Mouse (Mus musculus) mature B cell (primary cell): ENCODE data around the gene Safb2.
"Not testable (repeated sequence)": the region's sequence is repeated elsewhere in the genome, so short reads cannot be mapped to it uniquely, and the experiment has no call there.

Source experiments
- in situ Hi-C: fragments of 300-500 bp; cut with MboI; formaldehyde crosslinking; loops from 2 replicates; pipeline ENCODE4 v1.14.3; 2019

The Safb2 gene

DNA sequence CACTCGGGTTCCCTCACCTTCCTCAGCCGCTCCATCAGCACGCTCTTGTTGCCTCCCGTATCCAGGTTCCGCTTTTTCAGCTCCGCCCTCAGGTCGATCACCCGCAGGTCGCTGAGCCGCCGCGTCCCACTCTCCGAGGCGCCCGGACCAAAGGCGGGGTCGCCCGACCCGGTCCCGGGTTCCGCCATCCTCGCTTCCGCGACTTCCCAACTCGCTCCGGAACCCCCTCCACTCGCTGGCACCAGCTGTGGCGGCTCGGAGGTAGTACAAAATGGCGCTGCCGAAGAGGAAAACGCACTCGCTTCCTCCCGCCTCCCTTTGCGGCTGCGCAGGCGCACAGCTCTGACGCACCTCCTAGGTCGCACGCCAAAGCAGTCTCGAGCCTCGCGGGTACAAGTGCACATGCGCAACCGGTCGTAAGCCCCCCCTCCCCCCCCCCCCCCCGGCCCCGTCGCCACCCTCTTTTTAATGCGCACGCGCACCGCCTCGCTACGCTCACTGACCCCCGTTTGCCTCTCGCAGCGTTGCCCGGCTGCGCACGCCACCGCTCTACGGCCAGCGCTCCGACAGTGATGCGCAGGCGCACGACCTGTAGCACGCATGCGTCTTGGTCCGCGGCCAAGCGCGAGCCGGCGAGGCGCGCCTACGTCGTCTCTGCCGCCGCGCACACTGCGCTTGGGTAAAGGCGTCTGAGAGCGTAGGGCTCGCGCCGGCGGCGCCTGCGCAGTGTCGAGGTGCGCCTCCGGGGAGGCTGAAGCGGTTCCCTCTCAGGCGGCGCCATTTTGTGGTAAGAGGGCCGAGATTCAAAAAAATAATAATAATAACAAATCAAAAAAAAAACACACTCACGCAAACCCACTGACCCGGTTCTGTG lies at the start of gene Safb2, which contains the start of gene Safb:
Gene Safb2 (minus strand): TSS at position 329 of the 874 bp plus-strand sequence.
Gene Safb (plus strand): TSS at position 569 of the 874 bp plus-strand sequence.
- in situ Hi-C loops: no loop called here

GRCm38 (mm10) chr17:56634023-56634422 lies 49.6 kb upstream of the Safb2 start:
- in situ Hi-C loops: no loop called here

DNA sequence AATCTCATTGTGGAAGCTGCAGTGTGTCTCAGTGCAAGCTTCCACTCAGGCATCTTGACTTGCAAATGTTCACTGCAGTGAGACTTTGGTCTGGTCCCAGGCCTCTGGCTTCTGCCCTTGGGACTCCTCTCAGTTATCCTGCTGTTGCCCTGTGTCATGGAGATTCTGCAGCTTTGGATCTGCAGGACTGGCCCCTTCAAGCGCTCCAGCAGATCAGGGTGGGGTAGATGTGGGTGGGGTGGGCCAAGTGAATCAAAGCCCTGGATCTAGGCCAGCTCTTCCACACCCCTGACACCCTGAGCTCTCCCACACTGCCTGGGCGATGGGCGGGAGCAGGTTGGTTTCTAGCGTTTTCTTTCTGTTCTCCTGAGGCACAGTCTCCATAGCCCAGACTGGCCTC lies 47.4 kb upstream of the Safb2 start:
- in situ Hi-C loops: no loop called here

DNA sequence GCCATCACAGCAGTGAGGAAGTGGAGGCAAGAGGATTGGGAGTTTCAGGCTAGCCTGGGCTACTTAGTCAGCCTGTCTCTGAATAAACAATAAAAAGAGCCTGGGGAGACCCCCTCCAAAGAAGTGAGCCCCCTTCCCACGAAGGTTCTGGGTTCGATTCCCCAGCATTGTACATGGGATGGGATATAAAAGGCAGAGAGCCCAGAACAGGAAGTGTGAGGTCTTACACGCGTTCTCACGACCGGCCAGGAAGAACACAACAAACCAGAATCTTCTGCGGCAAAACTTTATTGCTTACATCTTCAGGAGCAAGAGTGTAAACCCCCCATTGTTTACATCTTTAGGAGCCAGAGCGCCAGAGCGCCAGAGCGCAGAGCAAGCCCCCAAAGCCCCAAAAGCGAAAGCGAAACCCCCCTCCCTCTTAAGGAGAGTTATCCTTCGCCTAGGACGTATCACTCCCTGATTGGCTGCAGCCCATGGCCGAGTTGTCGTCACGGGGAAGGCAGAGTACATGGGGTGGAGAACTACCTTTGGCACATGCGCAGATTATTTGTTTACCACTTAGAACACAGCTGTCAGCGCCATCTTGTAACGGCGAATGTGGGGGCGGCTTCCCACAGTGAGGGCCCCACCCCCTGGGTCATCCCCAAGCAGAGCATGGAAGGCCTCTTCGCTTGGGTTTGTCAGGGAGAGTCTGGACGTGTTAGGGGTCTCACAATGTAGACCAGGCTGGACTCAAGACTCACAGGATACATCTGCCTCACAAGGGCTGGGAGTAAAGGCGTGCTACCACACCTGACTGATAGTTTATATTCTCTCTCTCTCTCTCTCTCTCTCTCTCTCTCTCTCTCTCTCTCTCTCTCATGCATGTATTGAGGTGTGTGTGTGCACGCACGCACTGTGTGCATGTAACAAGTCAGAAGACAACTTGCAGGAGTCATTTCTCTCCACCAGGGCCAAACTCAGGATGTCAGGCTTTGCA lies 45.7 kb upstream of the Safb2 start:
- in situ Hi-C loops: not testable (repeated sequence)

- in situ Hi-C loops: no loop called here
These were observed 43.3 kb upstream of the Safb2 start, which contains the start of gene Catsperd for GRCm38 (mm10) chr17:56627530-56628277. Gene Catsperd, plus strand, starts transcription at chr17:56628143.

- in situ Hi-C loops: no loop called here
These were observed 42.5 kb upstream of the Safb2 start, which contains the start of gene Lonp1 for GRCm38 (mm10) chr17:56626754-56627470. Gene Lonp1, minus strand, starts transcription at chr17:56626887.

- in situ Hi-C loops: no loop called here
These were observed 41.9 kb upstream of the Safb2 start for GRCm38 (mm10) chr17:56626260-56626659.

DNA sequence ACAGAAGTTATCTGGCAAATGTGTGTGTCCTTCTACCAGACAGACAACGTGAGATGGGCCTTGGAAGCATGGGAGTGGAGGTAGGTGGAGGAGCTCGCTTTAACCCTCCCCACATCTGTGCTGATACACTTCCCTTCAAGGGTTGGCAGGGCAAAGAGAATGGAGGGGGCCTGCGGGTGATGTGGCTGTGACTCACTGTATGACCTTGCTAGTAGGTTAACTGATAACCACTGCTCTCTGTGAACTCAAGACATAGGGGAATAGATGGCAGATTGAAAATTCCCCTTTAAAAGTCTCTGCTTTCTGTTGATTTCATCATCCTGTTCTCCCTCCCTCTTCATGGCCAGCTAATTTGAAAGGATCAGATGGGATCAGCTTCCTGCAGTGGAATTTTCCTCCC lies 41.1 kb upstream of the Safb2 start:
- in situ Hi-C loops: no loop called here

- in situ Hi-C loops: no loop called here
These were observed 33.2 kb upstream of the Safb2 start for GRCm38 (mm10) chr17:56617628-56618027.

GRCm38 (mm10) chr17:56616725-56617124 lies 32.3 kb upstream of the Safb2 start:
- in situ Hi-C loops: no loop called here

- in situ Hi-C loops: no loop called here
These were observed 31.4 kb upstream of the Safb2 start for GRCm38 (mm10) chr17:56615792-56616191.

- in situ Hi-C loops: no loop called here
These were observed 30.9 kb upstream of the Safb2 start for GRCm38 (mm10) chr17:56615136-56615784.

GRCm38 (mm10) chr17:56614391-56615135 lies 30.2 kb upstream of the Safb2 start:
- in situ Hi-C loops: no loop called here

GRCm38 (mm10) chr17:56613893-56614292 lies 29.5 kb upstream of the Safb2 start:
- in situ Hi-C loops: not testable (repeated sequence)

DNA sequence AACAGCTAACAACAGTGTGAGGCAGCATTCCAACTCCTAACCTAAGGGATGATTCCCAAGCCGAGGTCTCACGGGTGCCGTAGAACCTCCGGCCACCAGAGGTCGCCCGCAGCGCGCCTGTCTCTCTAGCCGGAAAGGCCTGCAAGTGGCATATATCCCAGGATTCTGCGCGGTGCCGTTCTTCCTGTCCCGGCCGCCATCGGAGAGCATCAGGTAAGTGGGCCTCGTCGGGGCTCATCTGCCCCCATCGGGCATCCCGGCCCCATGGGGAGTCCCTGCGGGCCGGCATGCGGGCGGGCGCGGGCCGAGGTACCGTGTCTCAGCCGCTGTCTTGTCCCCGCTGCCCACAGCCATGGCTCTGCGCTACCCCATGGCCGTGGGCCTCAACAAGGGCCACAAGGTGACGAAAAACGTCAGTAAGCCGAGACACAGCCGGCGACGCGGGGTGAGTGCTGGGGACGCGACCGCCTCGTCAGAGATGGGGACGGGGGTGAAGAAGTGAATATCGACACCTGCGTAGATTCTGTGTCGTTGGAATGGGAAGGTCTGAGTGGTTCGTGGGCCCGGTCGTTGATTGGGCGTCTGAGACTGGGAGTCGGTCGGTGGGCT lies 29.0 kb upstream of the Safb2 start, which contains the start of gene Rpl36:
Gene Rpl36 (plus strand): TSS at position 181 of the 609 bp plus-strand sequence.
- in situ Hi-C loops: no loop called here

GRCm38 (mm10) chr17:56612565-56612939 lies 28.2 kb upstream of the Safb2 start:
- in situ Hi-C loops: not testable (repeated sequence)

DNA sequence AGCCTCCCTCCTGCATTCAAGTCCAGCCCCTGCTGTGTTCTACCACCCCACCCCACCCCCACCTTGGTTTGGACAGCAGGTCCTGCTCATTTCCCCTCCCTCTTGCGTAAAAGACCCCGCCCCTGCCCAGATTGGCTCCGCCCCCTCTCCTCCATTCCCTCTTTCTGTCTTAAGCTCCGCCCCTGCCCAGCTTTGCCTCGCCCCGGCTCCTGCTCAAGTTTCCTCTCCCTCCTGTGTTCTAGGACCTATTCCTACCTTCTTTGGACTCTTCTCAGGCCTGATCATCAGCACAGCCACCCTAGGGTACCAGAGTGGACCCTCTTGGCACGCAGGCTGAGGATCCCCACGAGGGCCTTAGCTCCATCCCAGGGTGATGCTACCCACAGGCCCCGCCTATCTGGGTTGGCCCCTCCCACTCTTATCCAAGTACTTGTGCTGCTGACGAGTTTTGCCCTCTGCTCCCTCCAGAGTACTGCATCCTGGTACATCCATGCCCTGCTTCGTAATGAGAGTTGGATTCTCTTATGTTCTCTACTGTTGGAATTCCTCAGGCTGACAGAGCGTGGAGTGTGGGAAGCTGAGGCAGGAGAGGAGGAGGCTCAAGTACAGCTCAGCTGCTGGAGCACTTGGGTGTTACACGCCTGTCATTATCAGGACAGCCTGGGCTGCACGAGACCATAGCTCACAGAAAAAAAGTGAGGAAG lies 27.6 kb upstream of the Safb2 start:
- in situ Hi-C loops: no loop called here

DNA sequence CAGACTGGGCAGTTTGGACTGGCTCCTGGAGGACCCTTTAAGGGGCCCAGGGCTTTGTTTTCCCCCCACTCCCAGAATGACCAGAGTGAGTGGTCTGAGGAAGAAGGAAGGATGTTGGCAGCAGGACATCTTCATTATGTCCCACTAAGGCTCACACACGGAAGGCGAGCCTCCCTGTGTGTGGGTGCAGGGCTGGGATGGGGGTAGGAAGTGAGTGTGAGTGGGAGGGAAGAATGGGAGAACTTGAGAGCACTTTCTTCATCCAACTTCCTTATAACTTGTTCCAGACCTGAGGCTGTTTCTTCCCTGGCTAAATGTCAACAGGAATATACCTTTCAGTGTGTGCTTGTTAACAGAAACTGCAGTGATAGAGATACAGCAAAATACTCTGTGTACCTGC lies 26.9 kb upstream of the Safb2 start:
- in situ Hi-C loops: no loop called here
